Mouse (Mus musculus) heart, embryonic 13.5 days (tissue): ENCODE measurements around the gene Stard9. TPM values are rescaled to one million over a fixed set of nuclear protein-coding genes. Genes with fewer than 3 reads are reported as not detected.
"Not testable (repeated sequence)": the region's sequence is repeated elsewhere in the genome, so short reads cannot be mapped to it uniquely, and the experiment has no call there.

Source experiments
- ATAC-seq: fragments of 200-750 bp; cut with Nextera tagmentation; 2 replicates; pipeline ENCODE4 v1.8.0; 2017; ENCODE audit warnings: moderate TSS enrichment; ENCODE audit not compliant: insufficient number of reproducible peaks, low FRiP score, low TSS enrichment; ENCODE audit errors: extremely low read depth
- H3K27ac ChIP-seq: fragments of 300-500 bp; sonication (generic); replicated peaks from 2 replicates; pipeline ENCODE4 v1.5.1; 2015; ENCODE audit warnings: moderate library complexity, mild to moderate bottlenecking, inconsistent platforms
- H3K27me3 ChIP-seq: fragments of 300-500 bp; sonication (generic); replicated peaks from 2 replicates; pipeline ENCODE4 v1.6.1; 2015; ENCODE audit warnings: mild to moderate bottlenecking, inconsistent platforms
- H3K36me3 ChIP-seq: fragments of 300-500 bp; sonication (generic); 2 replicates; pipeline ENCODE4 v1.6.1; 2015; ENCODE audit warnings: mild to moderate bottlenecking, inconsistent platforms
- H3K4me1 ChIP-seq: fragments of 300-500 bp; sonication (generic); 2 replicates; pipeline ENCODE4 v1.6.1; 2015; ENCODE audit warnings: inconsistent platforms
- H3K4me2 ChIP-seq: fragments of 300-500 bp; sonication (generic); 2 replicates; pipeline ENCODE4 v1.6.1; 2015; ENCODE audit warnings: inconsistent platforms, mild to moderate bottlenecking, moderate library complexity
- H3K4me3 ChIP-seq: fragments of 300-500 bp; sonication (generic); 2 replicates; pipeline ENCODE4 v1.5.1; 2015; ENCODE audit warnings: moderate library complexity, mild to moderate bottlenecking, inconsistent platforms
- H3K9ac ChIP-seq: fragments of 300-500 bp; sonication (generic); 2 replicates; pipeline ENCODE4 v1.6.1; 2015; ENCODE audit warnings: inconsistent platforms, mild to moderate bottlenecking, moderate library complexity
- H3K9me3 ChIP-seq: fragments of 300-500 bp; sonication (generic); 2 replicates; pipeline ENCODE4 v1.6.1; 2016; ENCODE audit warnings: inconsistent platforms
- WGBS: fragments of 180-500 bp; shearing (Covaris S2); methylation state at CpG from one replicate; pipeline ENCODE4 v1.1.7; 2015; ENCODE audit warnings: mixed read lengths; 5-methylcytosine and 5-hydroxymethylcytosine counted together
- polyA plus RNA-seq: library from polyadenylated mRNA; unstranded; fragments of >200 nt; fragmentation: Nextera tagmentation; extraction: Ambion mirVana; gene quantifications from 2 replicates; pipeline ENCODE4 v1.2.1, GENCODE M21; 2015

Stard9 gene
- polyA plus RNA-seq, 1 experiment from 2014 or later, result 2.8 TPM

DNA sequence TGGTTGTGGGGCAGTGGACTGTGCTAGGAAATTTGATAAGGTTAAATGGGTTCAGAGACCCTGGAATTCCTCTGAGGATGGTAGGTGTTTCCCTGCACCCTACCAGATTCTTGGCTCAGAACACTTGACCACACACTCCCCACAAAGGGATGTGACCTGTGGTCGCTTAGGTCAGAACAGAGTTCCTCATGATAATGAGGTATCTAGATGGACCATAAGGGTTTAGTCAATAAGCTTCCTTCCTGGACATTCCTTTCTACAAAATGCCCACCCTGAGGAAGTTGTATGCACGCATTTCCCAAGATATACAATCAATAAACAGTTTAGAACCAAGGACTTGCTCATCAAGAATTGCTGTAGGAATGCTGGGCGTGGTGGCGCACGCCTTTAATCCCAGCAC, 27.0 kb downstream of the Stard9 start:
- Histone ChIP-seq H3K4me3 (no peak overlapping the region), H3K36me3 (no peaks in the 10 kb centered on the region), H3K4me2 (no peak overlapping the region), H3K27me3 (no peaks in the 10 kb centered on the region), H3K9me3 (no peaks in the 10 kb centered on the region), H3K9ac (no peak overlapping the region), H3K27ac (no peak overlapping the region), H3K4me1 (peaks cover 20% of the 10 kb centered on the region)
- 85% methylated on average over 5 of the region's 5 CpGs for WGBS
- no peak for ATAC-seq

DNA sequence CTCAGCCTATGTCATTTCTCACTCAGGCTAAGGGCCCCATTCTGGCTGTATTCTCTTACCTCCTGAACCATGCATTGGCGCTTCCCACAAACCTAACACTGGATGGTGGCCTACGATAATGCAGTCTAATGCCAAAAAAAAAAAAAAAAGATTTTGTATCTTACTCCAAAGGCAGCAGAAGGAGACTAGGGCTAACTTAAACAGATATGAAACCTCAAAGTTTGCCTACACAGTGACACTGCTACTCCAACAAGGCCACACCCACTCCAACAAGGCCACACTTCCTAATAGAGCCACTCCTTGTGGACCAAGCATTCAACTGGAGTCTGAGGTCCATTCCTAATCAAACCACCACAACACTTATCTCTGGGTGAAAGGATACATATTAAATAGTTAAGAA, 27.8 kb downstream of the Stard9 start:
- 92% methylated on average over 2 of the region's 2 CpGs for WGBS
- no peak overlapping the region for H3K9ac ChIP-seq
- H3K27me3 ChIP-seq, result no peaks in the 10 kb centered on the region
- H3K4me2 ChIP-seq, result no peak overlapping the region
- H3K4me3 ChIP-seq, result no peak overlapping the region
- no peaks in the 10 kb centered on the region for H3K36me3 ChIP-seq
- peaks cover 20% of the 10 kb centered on the region for H3K4me1 ChIP-seq
- H3K27ac ChIP-seq, result no peak overlapping the region
- no peaks in the 10 kb centered on the region for H3K9me3 ChIP-seq
- ATAC-seq, result no peak

DNA sequence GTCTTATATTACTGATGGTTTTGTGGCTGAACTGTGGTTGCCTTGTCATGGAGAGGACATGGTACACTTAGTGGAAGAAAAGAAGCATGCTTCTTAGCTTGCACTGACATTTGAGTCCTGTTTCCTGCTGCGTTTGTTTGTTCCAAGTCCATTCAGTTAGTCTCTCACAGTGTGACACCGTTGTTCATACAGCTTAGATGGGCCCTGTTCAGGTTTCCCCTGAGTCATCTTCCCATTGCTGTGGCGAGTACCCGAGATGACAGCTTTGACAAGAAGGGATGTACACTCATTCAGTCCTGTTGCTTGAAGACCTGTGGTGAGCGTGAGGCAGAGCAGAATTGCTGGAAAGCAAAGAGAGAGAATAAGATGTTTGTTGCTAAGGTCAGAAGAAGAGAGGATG, 29.6 kb downstream of the Stard9 start:
- H3K9me3 ChIP-seq, result no peaks in the 10 kb centered on the region
- no peak overlapping the region for H3K27ac ChIP-seq
- no peaks in the 10 kb centered on the region for H3K27me3 ChIP-seq
- no peak overlapping the region for H3K9ac ChIP-seq
- 68% methylated on average over 5 of the region's 5 CpGs for WGBS
- no peaks in the 10 kb centered on the region for H3K36me3 ChIP-seq
- no peak overlapping the region for H3K4me3 ChIP-seq
- no peak overlapping the region for H3K4me2 ChIP-seq
- no peak for ATAC-seq
- H3K4me1 ChIP-seq, result peaks cover 12% of the 10 kb centered on the region

DNA sequence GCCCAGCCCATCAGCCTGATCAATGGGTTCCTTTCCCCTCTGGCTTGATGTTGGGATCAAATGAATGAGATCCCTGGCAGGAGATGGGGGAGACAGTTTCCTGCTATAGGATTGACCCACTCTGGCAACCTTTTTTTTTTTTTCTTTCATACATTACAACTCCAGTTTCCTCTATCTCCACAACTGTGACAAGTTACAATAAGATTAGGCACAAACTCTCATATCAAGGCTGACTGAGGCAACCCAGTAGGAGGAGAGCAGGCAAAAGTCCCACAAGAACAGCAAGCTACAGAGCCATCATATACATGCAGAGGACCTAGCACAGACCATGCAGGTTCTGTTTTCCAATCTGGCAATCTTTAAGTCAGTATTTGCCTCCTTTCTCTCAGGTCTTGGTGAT, 30.4 kb downstream of the Stard9 start:
- Histone ChIP-seq H3K27me3 (no peaks in the 10 kb centered on the region), H3K9me3 (no peaks in the 10 kb centered on the region), H3K4me3 (no peak overlapping the region), H3K27ac (no peak overlapping the region), H3K36me3 (no peaks in the 10 kb centered on the region), H3K4me2 (no peak overlapping the region), H3K4me1 (peaks cover 18% of the 10 kb centered on the region), H3K9ac (no peak overlapping the region)
- ATAC-seq, result no peak

DNA sequence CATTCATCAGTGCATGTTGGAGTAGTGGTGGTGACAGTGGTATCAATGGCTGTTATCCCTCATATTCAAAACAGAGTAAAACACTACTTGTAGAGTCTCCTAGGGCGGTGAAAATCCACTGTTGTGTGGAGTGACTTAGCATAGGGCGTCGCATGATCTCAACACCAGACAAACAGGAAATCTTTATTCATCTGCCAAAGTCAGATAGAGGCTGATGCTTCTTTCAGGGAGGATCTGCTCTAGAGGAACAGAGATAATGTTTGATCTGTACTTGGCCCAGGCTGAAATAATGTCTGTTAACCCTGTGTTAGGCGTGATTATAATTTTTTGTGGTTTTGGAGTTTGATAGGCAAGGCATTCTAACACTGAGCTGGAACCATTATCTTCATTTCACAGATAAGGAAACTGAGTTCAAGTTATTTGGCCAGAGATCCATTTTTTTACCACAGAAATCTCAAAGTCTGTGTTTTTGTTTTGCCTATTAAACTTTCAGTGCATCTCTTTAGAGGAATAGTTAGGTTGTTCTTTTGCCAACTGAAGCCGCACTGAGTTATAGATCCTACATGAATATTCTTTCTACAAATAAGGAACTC, 31.7 kb downstream of the Stard9 start:
- Histone ChIP-seq H3K4me1 (peaks cover 18% of the 10 kb centered on the region), H3K9ac (no peak overlapping the region), H3K4me2 (no peak overlapping the region), H3K27me3 (no peaks in the 10 kb centered on the region), H3K9me3 (no peaks in the 10 kb centered on the region), H3K27ac (no peak overlapping the region), H3K36me3 (no peaks in the 10 kb centered on the region), H3K4me3 (no peak overlapping the region)
- ATAC-seq, result no peak
- WGBS, result 45% methylated on average over 5 of the region's 5 CpGs

DNA sequence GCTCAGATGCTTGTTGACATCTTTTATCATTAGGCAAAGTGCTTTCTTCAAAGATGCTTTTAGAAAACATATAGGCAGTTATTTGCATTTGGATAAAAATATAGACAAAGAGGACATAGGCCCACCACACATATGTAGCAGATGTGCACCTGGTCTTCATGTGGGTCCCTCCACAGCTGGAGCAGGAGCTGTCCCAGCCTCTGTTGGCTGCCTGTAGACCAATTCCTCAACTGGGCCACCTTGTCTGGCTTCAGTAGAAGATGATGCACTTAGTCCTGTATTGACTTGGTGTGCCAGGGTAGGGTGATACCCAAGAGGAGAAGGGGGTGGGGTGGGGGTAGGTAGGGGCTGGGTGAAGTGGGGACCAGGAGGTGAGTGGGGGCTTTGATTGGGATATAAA, 33.8 kb downstream of the Stard9 start:
- peaks cover 8% of the 10 kb centered on the region for H3K36me3 ChIP-seq
- ATAC-seq, result no peak
- H3K27me3 ChIP-seq, result no peaks in the 10 kb centered on the region

DNA sequence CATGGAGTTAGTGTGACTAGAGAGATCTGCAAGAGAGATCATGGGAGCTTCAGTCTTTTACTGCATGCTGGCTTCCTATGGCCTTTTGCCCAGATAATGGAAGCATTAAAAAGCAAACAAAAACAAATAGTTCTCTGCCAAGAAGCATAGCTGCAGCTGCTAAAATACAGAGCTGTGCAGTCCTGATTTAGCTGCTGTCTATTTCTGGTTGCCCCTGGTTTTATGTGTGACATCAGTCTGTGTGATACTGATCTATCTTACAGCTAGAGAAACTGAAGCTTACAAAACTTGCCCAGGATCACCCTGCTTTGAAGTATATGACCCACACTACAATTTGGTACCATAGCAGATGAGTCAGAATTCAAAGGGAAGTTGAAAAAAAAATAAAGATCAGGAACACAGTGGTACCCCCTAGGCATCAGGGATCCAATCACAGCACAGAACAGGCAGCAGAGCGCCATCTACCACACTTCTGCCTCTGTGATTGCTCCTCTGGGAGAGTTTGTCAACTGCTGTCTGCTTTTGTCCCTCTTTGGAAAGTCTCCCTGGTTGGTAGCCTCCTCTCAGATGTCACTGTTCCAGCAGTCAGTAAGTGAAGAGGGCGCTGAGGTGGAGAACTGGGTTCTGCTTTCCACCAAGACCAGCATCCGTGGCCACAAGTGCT, 34.7 kb downstream of the Stard9 start:
- 68% methylated on average over 3 of the region's 3 CpGs for WGBS
- Histone ChIP-seq H3K4me3 (no peak overlapping the region), H3K9ac (no peak overlapping the region), H3K27me3 (no peaks in the 10 kb centered on the region), H3K9me3 (no peaks in the 10 kb centered on the region), H3K4me1 (peaks cover 18% of the 10 kb centered on the region), H3K36me3 (peaks cover 8% of the 10 kb centered on the region), H3K4me2 (no peak overlapping the region), H3K27ac (no peak overlapping the region)
- ATAC-seq, result no peak

More for the DNA sequence above, 33.8 kb downstream of the Stard9 start:
- H3K4me3 ChIP-seq, result no peak overlapping the region
- no peak overlapping the region for H3K9ac ChIP-seq
- no peaks in the 10 kb centered on the region for H3K9me3 ChIP-seq
- no peak overlapping the region for H3K27ac ChIP-seq
- peaks cover 18% of the 10 kb centered on the region for H3K4me1 ChIP-seq
- H3K4me2 ChIP-seq, result no peak overlapping the region

DNA sequence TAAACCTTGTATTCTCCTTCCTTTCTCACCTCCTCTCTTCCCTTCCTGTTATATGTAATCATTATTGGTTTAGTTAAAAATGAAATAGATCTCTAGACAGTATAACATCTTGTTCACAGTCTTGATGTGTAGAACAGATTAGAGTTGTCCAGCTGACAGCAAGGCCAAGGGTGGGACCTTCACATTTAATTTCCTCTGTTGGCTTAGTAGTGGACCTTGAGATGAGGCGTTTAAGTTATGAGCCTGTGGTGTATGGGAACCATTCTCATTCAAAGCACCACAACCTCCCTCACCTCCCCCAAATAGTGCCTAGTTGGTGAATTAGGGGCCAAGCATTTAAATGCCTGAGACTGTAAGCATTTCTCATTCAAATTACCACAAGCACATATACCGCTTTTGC, 38.5 kb downstream of the Stard9 start:
- Histone ChIP-seq H3K9ac (no peak overlapping the region), H3K4me2 (no peak overlapping the region), H3K4me3 (no peak overlapping the region), H3K4me1 (peaks cover 10% of the 10 kb centered on the region), H3K27me3 (no peaks in the 10 kb centered on the region), H3K27ac (no peak overlapping the region), H3K36me3 (peaks cover 8% of the 10 kb centered on the region), H3K9me3 (no peaks in the 10 kb centered on the region)
- WGBS, result 81% methylated on average over 2 of the region's 2 CpGs
- no peak for ATAC-seq

DNA sequence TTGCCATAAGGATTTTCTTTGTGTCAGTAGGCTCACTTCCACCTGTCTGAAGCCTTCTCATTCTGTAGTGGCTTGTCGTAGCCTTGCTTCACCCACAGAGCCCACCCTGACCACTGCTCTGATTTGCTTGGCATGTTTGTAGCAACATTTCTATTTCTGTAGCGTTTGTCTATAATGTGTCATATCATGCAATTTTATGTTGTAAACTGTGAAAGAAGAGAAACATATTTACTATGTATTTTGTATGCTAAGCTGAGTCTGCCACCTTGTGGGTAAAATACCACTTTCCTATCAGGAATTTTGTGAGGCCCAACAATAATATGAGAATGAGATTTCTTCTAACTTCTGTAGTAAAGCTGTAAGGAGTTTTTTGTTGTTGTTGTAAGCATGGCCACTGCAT, 41.3 kb downstream of the Stard9 start:
- Histone ChIP-seq H3K27me3 (no peaks in the 10 kb centered on the region), H3K4me3 (no peak overlapping the region), H3K36me3 (peaks cover 20% of the 10 kb centered on the region), H3K4me2 (no peak overlapping the region), H3K9me3 (no peaks in the 10 kb centered on the region), H3K9ac (no peak overlapping the region), H3K4me1 (no peaks in the 10 kb centered on the region), H3K27ac (no peak overlapping the region)
- WGBS, result 66% methylated on average over 2 of the region's 2 CpGs
- no peak for ATAC-seq

DNA sequence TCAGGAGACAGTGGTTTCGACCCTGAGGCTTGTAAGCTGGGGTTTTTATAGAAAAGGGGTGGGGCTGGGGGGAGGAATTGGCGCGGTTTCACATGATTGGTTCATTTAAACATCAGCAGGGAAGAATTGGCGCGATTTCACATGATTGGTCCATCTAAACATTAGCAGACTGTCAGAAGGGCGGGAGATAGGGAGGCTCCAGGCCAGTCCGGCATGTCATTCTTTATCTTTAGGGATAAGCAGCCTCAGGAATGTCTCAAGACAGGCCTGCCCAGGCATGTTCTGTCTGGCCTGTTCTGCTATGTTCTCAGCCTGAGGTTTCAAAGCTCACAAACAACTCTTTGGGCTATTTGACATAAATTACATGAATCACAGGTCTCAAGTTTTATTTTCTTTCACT, 52.2 kb downstream of the Stard9 start:
- not testable (repeated sequence) for H3K4me1 ChIP-seq, H3K4me3 ChIP-seq, ATAC-seq, H3K9me3 ChIP-seq, H3K27me3 ChIP-seq, H3K27ac ChIP-seq, H3K4me2 ChIP-seq, H3K9ac ChIP-seq
- 65% methylated on average over 7 of the region's 7 CpGs for WGBS
- peaks cover 29% of the 10 kb centered on the region for H3K36me3 ChIP-seq

DNA sequence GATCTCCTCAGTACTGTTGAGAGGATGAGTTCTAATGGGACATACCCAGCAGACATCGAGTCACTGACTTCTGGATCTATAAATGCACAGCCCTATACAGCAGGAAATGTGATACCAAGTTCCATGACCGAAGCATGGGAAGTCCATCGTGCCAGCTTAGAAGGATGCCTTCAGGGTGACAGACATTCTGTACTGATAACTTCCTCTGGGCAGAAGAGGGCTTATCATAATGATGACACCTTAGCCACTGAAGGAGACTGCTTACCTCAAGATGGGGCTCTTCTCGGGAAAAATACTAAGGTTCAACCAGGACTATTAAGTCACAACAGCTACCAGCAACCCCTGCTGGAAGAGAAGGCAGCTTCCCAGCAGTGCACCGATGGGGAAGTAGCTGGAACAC, 68.8 kb downstream of the Stard9 start:
- H3K4me1 ChIP-seq, result peaks cover 7% of the 10 kb centered on the region; the same call in 1 of the 2 replicates
- peaks cover 76% of the 10 kb centered on the region for H3K36me3 ChIP-seq
- H3K27me3 ChIP-seq, result no peaks in the 10 kb centered on the region
- no peaks in the 10 kb centered on the region for H3K9me3 ChIP-seq
- no peak overlapping the region for H3K4me3 ChIP-seq
- no peak overlapping the region for H3K27ac ChIP-seq
- H3K9ac ChIP-seq, result no peak overlapping the region
- no peak for ATAC-seq
- 60% methylated on average over 5 of the region's 5 CpGs for WGBS
- no peak overlapping the region for H3K4me2 ChIP-seq

DNA sequence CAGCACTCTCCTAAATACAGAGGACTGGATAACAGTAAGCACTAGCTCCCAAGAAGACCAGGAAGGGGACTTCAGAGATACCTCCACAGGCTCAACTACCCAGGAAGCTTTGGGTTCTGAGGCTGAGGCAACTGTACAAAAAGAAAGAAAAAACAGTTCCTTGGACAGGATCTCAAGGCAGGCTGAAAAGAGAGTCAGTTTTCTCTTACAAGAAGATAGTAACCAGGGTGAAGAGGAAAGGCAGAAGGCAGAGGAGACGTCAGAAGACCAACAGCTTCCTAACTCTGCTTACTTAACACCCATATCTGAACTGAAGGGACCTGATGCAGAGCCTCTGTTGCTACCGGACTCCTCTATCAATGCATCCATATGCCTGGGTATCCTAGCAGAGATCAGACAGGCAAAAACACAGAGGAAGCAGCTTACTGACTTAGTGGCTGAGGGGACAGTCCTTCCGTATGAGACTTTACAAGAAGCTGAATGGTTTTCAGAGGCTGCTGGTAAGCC, 71.5 kb downstream of the Stard9 start:
- no peak for ATAC-seq
- 66% methylated on average over 3 of the region's 3 CpGs for WGBS

More for the DNA sequence above, 71.5 kb downstream of the Stard9 start:
- peaks cover 76% of the 10 kb centered on the region for H3K36me3 ChIP-seq
- H3K27ac ChIP-seq, result no peak overlapping the region
- H3K4me2 ChIP-seq, result no peak overlapping the region
- H3K9me3 ChIP-seq, result no peaks in the 10 kb centered on the region
- H3K9ac ChIP-seq, result no peak overlapping the region
- H3K27me3 ChIP-seq, result no peaks in the 10 kb centered on the region
- H3K4me1 ChIP-seq, result peaks cover 5% of the 10 kb centered on the region; the same call in 1 of the 2 replicates
- H3K4me3 ChIP-seq, result no peak overlapping the region
